Mouse (Mus musculus): ENCODE data around the gene Tmem248. TPM values are rescaled to one million over a fixed set of nuclear protein-coding genes. Genes with fewer than 3 reads are reported as not detected.
A peak's percentile ranks its signal among the peaks of the same experiment; 100 is the strongest.
"Not testable (repeated sequence)": the region's sequence is repeated elsewhere in the genome, so short reads cannot be mapped to it uniquely, and the experiment has no call there.

The Tmem248 gene
- polyA plus RNA-seq, 1 experiment from 2014 or later: 21.8 TPM

DNA sequence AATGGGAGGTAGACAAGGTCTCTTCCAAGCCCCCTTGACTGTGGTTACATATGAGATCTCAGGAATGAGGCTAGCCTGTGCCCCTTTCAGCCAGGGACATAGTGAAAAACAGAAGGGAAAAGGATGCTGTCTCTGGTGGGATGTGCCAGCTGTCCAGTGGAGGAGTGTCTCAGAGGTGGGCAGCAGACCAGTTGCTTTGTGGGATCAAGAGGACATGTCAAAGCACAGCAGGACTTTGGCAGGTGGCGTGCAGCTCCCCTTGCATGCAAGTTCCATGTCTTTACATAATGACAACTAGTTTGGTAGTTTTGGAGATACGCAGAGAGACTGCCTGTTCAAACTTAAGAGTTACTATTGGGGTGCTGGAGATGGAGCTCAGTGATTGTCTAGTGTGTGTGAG is 23.0 kb downstream of the Tmem248 start:
- Histone ChIP-seq H3K4me2 (no peak overlapping the region), H3K9me3 (replicated peaks) (no peaks in the 10 kb centered on the region), H3K4me3 (no peak overlapping the region), H3K4me1 (no peaks in the 10 kb centered on the region), H3K27me3 (no peaks in the 10 kb centered on the region), H3K9ac (no peak overlapping the region), H3K27ac (no peak overlapping the region), H3K36me3 (ENCODE audit: poor library complexity, severe bottlenecking) (peaks cover 99% of the 10 kb centered on the region)
- 100% methylated on average over 2 of the region's 2 CpGs for WGBS
- ATAC-seq: no peak

DNA sequence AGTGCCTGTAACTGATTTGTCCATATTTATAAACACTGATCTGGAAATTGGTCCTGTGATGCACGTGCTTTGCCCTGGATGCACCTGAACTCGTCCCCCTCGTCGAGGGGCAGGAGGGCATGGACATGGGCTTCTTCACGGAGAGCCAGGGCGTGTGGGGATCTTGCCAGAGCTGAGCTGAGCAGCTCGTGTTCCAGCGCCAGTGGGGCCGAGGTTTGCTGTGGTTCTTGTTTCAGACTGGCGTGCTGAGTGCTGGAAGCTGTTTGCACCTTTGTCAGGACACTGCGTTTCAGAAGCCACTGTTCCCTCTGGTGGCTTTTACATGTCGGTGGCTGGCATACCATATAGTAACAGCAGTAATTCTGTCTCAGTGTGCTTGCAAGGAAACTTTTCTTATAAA is 24.5 kb downstream of the Tmem248 start:
- Histone ChIP-seq H3K36me3 (ENCODE audit: poor library complexity, severe bottlenecking) (peaks cover 98% of the 10 kb centered on the region), H3K9ac (no peak overlapping the region), H3K4me3 (no peak overlapping the region), H3K4me1 (no peaks in the 10 kb centered on the region), H3K9me3 (replicated peaks) (no peaks in the 10 kb centered on the region), H3K27ac (no peak overlapping the region), H3K4me2 (no peak overlapping the region), H3K27me3 (no peaks in the 10 kb centered on the region)
- ATAC-seq: no peak
- 95% methylated on average over 12 of the region's 12 CpGs for WGBS

DNA sequence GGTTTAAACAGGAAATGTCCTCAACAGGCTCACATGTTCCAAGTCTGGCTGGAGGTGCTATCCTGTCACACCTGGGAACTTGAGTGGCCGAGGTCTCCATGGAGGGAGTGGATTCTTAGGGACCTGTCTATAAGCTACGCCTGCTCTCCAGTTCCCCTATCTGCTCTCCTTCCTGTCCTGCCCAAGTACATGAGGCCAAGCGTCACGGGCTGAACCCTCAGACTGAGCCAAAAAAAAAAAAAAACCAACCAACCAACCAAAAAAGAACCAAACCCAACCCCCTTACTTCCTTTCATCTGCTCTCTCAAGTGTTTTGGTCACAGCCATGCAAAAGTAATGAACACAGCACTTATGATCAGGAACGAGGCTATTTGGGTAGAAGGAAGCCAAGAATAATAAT is 30.9 kb downstream of the Tmem248 start:
- Histone ChIP-seq H3K36me3 (ENCODE audit: poor library complexity, severe bottlenecking) (peaks cover 97% of the 10 kb centered on the region), H3K9me3 (replicated peaks) (no peaks in the 10 kb centered on the region), H3K9ac (no peak overlapping the region), H3K27me3 (no peaks in the 10 kb centered on the region), H3K27ac (no peak overlapping the region), H3K4me2 (no peak overlapping the region), H3K4me3 (no peak overlapping the region), H3K4me1 (no peaks in the 10 kb centered on the region)
- no peak for ATAC-seq
- whole genome bisulfite sequencing: 85% methylated on average over 5 of the region's 5 CpGs

DNA sequence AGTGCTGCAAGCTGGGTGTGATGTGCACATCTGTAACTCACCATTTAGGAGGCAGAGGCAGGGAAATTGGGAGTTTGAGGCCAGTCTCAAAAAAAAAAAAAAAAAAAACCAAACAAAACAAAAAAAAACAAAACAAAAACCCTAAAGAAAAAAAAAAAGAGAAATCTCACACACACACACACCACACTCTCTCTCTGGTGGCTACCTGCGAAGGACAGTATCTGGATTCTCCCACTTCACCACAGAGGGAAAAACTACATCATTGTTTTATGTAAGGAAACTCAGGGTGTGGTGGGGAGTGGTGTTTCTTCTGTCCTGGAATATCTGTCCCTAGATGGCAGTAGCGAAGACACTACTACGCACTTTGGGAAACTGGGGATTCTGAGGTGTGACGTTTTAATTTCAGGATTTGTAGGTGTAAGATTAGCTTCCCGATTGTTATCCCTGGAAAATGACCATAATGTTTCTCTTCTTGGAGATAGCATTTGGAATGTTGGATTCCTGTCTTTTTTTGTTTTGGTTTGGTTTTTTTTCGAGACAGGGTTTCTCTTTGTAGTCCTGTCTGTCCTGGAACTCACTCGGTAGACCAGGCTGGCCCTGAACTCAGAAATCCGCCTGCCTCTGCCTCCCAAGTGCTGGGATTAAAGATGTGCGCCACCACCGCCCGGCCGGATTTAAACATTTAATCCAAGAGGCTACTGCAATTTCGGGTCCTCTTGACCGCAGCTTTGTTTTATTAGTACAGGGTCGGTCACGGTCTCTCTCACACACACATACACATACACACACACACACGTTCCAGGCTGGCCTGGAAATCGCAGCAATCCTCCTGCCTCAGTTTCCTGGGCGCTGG is 37.5 kb downstream of the Tmem248 start:
- Histone ChIP-seq H3K4me3 (peak overlapping the region; percentile 61), H3K27me3 (no peaks in the 10 kb centered on the region), H3K9ac (peak overlapping the region; percentile 86), H3K36me3 (ENCODE audit: poor library complexity, severe bottlenecking) (peaks cover 43% of the 10 kb centered on the region), H3K27ac (peak overlapping the region; percentile 81; the same call in 1 of the 2 replicates), H3K4me1 (peaks cover 27% of the 10 kb centered on the region), H3K9me3 (replicated peaks) (no peaks in the 10 kb centered on the region), H3K4me2 (peak overlapping the region; percentile 83)
- ATAC-seq: no peak
- 20% methylated on average over 19 of the region's 19 CpGs for WGBS

DNA sequence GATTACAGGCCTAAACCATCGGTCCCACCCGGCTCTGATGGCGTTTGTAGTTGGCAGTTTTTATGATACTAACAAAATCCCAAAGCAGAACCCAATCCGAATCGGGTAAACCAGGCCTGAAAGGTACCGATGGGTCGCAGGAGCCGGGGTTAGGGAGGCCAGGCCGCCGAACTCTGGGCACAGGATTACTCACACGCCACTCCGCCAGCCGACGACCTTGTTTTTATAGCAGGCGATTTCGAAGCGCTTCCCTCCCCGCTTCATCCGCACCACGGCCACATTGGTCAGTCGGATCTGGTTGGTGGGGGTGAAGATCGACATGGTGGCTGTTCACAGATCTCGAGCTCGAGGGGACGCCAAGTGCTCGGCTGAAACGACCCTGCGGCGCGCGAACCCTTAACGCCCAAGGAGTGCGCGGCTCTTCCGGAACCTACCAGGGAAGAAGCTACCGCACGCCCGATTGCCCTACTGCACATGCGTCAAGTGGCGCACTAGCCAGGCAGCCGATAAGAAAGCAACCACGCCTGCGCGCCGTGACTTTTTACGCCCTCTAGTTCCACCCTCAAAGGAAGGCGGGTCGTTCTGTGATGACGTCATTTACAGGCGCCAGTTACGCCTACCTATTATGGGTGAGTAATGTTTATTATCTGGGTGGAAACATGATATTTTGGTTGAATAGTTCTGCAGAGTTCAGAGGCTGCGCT is 38.3 kb downstream of the Tmem248 start, which contains the start of the genes Sbds and Tyw1:
Gene Sbds, minus strand, starts transcription at position 514 of the 704 bp plus-strand sequence.
Gene Tyw1, plus strand, starts transcription at position 603 of the 704 bp plus-strand sequence.
- under 1% methylated on average over 52 of the region's 52 CpGs for WGBS
- Histone ChIP-seq H3K9ac (peak within 1 kb of the TSS; percentile 86), H3K4me3 (peak within 1 kb of the TSS; percentile 61), H3K36me3 (ENCODE audit: poor library complexity, severe bottlenecking) (peaks cover 38% of the 10 kb centered on the region), H3K4me2 (peak within 1 kb of the TSS; percentile 83), H3K27ac (peak within 1 kb of the TSS; percentile 81), H3K27me3 (no peaks in the 10 kb centered on the region), H3K9me3 (replicated peaks) (no peaks in the 10 kb centered on the region), H3K4me1 (peaks cover 27% of the 10 kb centered on the region)
- ATAC-seq: peak; percentile 90

DNA sequence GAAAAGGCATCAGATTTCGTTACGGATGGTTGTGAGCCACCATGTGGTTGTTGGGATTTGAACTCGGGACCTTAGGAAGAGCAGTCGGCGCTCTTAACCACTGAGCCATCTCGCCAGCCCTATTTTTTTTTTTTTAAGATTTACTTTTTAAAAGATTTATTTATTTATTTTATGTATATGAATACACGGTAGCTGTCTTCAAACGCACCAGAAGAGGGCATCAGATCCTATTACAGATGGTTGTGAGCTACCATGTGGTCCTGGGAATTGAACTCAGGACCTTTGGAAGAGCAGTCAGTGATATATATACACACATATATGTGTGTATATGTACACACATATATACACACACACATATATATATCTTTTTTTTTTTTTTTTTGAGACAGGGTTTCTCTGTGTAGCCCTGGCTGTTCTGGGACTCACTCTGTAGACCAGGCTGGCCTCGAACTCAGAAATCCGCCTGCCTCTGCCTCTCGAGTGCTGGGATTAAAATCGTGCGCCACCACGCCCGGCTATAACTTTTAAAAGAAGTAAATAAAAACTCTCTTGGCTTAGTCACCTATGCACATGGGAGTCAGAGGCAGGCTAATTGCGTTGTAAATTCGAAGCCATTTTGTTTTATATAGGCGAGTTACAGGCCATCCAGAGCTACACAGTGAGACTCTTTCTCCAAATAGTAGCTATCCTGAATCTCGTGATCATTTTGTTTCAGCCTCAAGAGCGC is 39.1 kb downstream of the Tmem248 start:
- WGBS: 31% methylated on average over 20 of the region's 20 CpGs
- H3K4me1 ChIP-seq: peaks cover 27% of the 10 kb centered on the region
- not testable (repeated sequence) for H3K27me3 ChIP-seq; H3K9me3 ChIP-seq (replicated peaks)
- peak overlapping the region; percentile 61 for H3K4me3 ChIP-seq
- ATAC-seq: peak; percentile 0; the same call in 1 of the 2 replicates
- H3K27ac ChIP-seq: peak overlapping the region; percentile 54; the same call in 1 of the 2 replicates
- H3K36me3 ChIP-seq (ENCODE audit: poor library complexity, severe bottlenecking): peaks cover 31% of the 10 kb centered on the region
- H3K4me2 ChIP-seq: peak overlapping the region; percentile 83
- H3K9ac ChIP-seq: 0 out of 2 replicates have a peak overlapping the region, but pooled peaks have one; percentile 46

DNA sequence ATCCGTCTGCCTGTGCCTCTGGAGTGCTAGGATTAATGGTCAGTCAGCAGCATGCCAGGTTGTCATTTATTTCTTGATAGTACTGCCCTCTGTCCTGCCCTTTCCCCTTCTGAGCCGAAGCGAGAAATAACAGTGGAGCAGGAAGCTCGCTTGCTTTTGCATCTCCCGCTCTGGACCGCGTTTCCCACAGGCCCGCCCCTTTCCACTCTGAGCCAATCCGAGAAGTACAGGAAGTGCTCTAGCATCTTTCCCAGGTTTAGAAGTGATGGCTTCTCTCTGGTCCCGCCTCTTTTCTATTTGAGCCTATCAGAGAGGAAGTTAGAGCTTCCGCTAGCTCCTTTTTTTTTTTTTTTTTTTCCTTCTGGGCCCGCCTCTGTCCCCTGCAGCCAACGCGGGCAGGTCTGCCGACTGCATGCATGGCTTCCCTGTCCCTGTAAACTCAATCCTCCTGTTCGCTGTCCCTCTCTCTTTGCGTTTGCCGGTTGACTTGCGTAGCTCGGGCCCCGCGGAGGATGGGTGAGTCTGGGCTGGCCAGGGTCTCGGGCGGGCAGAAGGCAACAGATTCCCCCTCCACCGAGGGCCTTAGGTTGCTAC is 39.9 kb downstream of the Tmem248 start:
- no peaks in the 10 kb centered on the region for H3K9me3 ChIP-seq (replicated peaks)
- H3K27me3 ChIP-seq: no peaks in the 10 kb centered on the region
- H3K4me1 ChIP-seq: peaks cover 27% of the 10 kb centered on the region
- peak overlapping the region; percentile 74 for H3K9ac ChIP-seq
- peak overlapping the region; percentile 61 for H3K4me3 ChIP-seq
- peak; percentile 97 for ATAC-seq
- WGBS: under 1% methylated on average over 25 of the region's 25 CpGs
- H3K27ac ChIP-seq: peak overlapping the region; percentile 60
- peak overlapping the region; percentile 83 for H3K4me2 ChIP-seq
- H3K36me3 ChIP-seq (ENCODE audit: poor library complexity, severe bottlenecking): peaks cover 28% of the 10 kb centered on the region

DNA sequence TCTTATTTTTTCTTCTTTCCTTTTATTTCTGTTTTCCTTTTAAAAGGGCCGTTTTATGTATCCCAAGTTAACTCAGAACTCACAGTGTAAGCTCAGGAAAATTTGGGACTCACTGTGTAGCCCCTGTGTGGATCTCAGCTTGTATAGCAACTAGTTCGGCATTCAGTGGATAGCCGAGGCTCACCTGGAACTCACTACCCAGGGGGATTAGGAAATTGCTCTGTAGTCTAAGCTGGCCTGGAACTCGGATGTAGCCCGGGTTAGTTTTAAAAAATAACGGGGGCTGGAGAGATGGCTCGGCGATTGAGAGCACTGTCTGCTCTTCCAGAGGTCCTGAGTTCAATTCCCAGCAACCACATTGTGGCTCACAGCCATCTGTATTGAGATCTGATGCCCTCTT is 40.4 kb downstream of the Tmem248 start:
- Histone ChIP-seq H3K4me2 (peak overlapping the region; percentile 83), H3K27me3 (no peaks in the 10 kb centered on the region), H3K27ac (peak overlapping the region; percentile 60), H3K9ac (peak overlapping the region; percentile 74), H3K4me1 (peaks cover 27% of the 10 kb centered on the region), H3K36me3 (ENCODE audit: poor library complexity, severe bottlenecking) (peaks cover 25% of the 10 kb centered on the region), H3K9me3 (replicated peaks) (no peaks in the 10 kb centered on the region), H3K4me3 (peak overlapping the region; percentile 61)
- WGBS: 10% methylated on average over 8 of the region's 8 CpGs
- ATAC-seq: no peak

DNA sequence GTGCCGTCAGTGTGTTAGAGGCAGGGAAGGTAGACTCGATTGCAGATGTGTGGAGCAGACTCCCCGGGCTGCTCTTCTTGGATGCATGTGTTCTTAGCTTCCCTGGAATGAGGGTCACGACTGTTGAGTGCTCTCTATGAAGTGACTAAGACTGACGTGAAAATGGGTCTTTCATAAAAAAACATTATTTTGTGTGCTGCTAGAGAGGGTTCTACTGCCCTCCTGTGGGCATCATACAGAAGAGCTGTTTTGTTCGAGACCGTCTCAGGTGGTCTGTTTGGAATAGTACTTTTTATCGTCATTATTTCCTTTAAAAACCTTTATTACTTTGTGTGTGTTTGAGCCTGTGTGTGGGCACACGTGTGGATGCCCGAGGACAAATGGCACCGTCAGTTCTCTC is 46.6 kb downstream of the Tmem248 start:
- H3K27ac ChIP-seq: no peak overlapping the region
- ATAC-seq: no peak
- peaks cover 58% of the 10 kb centered on the region for H3K36me3 ChIP-seq (ENCODE audit: poor library complexity, severe bottlenecking)
- no peaks in the 10 kb centered on the region for H3K9me3 ChIP-seq (replicated peaks)
- H3K4me1 ChIP-seq: no peaks in the 10 kb centered on the region
- H3K9ac ChIP-seq: no peak overlapping the region
- no peaks in the 10 kb centered on the region for H3K27me3 ChIP-seq
- 79% methylated on average over 11 of the region's 11 CpGs for WGBS
- no peak overlapping the region for H3K4me3 ChIP-seq
- no peak overlapping the region for H3K4me2 ChIP-seq

DNA sequence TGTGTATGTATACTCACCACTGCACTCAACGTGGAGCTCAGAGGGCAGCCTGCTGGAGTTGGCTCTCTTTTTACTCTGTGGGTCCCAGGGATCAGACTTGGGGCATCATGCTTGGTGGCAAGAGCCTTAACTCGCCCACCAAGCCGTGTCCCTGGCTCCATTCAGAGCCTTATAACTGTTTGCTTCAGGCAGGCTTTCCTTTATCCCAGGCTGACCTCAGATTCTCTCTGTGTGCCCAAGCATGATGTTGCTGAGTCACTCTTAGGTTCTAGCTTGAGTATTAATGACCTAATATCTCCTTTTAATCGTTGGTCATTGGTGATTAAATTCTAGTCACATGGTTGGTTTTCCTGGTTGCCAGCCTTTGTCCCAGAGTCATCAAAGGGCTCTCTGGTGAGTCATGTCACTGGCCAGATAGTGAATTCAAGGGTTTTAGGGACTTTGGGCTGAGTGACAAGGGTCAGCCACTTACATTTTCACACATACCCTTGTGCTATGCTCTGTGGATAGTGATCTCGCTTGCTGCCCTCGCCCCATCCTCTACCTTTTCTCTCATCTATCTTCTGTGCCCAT is 47.6 kb downstream of the Tmem248 start:
- Histone ChIP-seq H3K4me3 (no peak overlapping the region), H3K9me3 (replicated peaks) (no peaks in the 10 kb centered on the region), H3K36me3 (ENCODE audit: poor library complexity, severe bottlenecking) (peaks cover 67% of the 10 kb centered on the region), H3K27ac (no peak overlapping the region), H3K9ac (no peak overlapping the region), H3K4me2 (no peak overlapping the region), H3K27me3 (no peaks in the 10 kb centered on the region), H3K4me1 (no peaks in the 10 kb centered on the region)
- no peak for ATAC-seq
- 92% methylated on average over 6 of the region's 6 CpGs for WGBS

DNA sequence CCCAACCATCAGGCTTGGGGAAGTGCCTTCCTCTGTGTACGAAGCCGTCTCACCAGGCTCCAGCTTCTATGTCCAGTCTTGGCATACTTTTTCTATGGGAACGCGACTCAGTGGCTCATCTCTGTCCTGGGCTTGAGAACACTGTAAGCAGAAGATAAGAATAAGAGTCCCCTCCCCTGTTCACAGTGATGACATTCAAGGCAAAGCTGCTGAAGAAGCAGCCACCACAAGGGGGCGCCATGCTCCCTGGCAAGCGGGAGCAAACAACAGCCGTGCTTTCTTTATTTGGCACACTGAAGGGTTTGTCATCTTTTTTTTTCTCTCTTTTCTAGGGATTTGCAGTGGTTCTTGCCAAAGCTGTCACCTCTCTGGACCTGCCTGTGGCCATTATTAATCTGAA is 49.8 kb downstream of the Tmem248 start:
- Histone ChIP-seq H3K9me3 (replicated peaks) (no peaks in the 10 kb centered on the region), H3K4me2 (no peak overlapping the region), H3K27ac (no peak overlapping the region), H3K36me3 (ENCODE audit: poor library complexity, severe bottlenecking) (peaks cover 75% of the 10 kb centered on the region), H3K27me3 (no peaks in the 10 kb centered on the region), H3K4me1 (no peaks in the 10 kb centered on the region), H3K4me3 (no peak overlapping the region), H3K9ac (no peak overlapping the region)
- no peak for ATAC-seq
- 84% methylated on average over 7 of the region's 7 CpGs for WGBS
